Mouse (Mus musculus) intestine, postnatal 0 days (tissue): ENCODE data around the gene Unc13c. TPM values are rescaled to one million over a fixed set of nuclear protein-coding genes. Genes with fewer than 3 reads are reported as not detected.

Experiments
- ATAC-seq: fragments of 200-750 bp; cut with Nextera tagmentation; 2 replicates; pipeline ENCODE4 v1.8.0; 2017; ENCODE audit warnings: mild to moderate bottlenecking, moderate TSS enrichment, moderate library complexity
- H3K27ac ChIP-seq: fragments of 300-500 bp; sonication (generic); 2 replicates; pipeline ENCODE4 v1.5.1; 2014; ENCODE audit warnings: mild to moderate bottlenecking, low read depth, low read length, moderate library complexity
- H3K27me3 ChIP-seq: fragments of 300-500 bp; sonication (generic); replicated peaks from 2 replicates; pipeline ENCODE4 v1.6.1; 2014; ENCODE audit warnings: low read length, mixed read lengths; ENCODE audit not compliant: control insufficient read depth, insufficient read depth
- H3K36me3 ChIP-seq: fragments of 300-500 bp; sonication (generic); 2 replicates; pipeline ENCODE4 v1.6.1; 2014; ENCODE audit warnings: mild to moderate bottlenecking, moderate library complexity; ENCODE audit not compliant: control insufficient read depth, insufficient read depth
- H3K4me1 ChIP-seq: fragments of 300-500 bp; sonication (generic); replicated peaks from 2 replicates; pipeline ENCODE4 v1.6.1; 2014; ENCODE audit warnings: antibody characterized with exemption, low read length, mixed read lengths; ENCODE audit not compliant: control insufficient read depth, insufficient read depth
- H3K4me2 ChIP-seq: fragments of 300-500 bp; sonication (generic); replicated peaks from 2 replicates; pipeline ENCODE4 v1.6.1; 2014; ENCODE audit warnings: low read depth, mild to moderate bottlenecking, moderate library complexity
- H3K4me3 ChIP-seq: fragments of 300-500 bp; sonication (generic); 2 replicates; pipeline ENCODE4 v1.5.1; 2014; ENCODE audit warnings: low read depth, low read length
- H3K9ac ChIP-seq: fragments of 300-500 bp; sonication (generic); 2 replicates; pipeline ENCODE4 v1.6.1; 2014; ENCODE audit warnings: mild to moderate bottlenecking, low read depth, low read length
- H3K9me3 ChIP-seq: fragments of 300-500 bp; sonication (generic); 2 replicates; pipeline ENCODE4 v1.6.1; 2016; ENCODE audit warnings: mixed run types; ENCODE audit not compliant: control insufficient read depth
- CTCF ChIP-seq: sonication (generic); IDR thresholded peaks from 2 replicates; pipeline ENCODE4 v1.5.1; 2016; ENCODE audit warnings: low read depth, mild to moderate bottlenecking, control low read depth, antibody characterized with exemption, moderate library complexity
- WGBS: fragments of 180-500 bp; shearing (Covaris S2); extraction: QIAGEN DNeasy Blood & Tissue Kit; methylation state at CpG from one replicate; pipeline ENCODE4 v1.1.7; 2014; 5-methylcytosine and 5-hydroxymethylcytosine counted together
- polyA plus RNA-seq: library from polyadenylated mRNA; unstranded; fragments of >200 nt; fragmentation: Nextera tagmentation; extraction: Ambion mirVana; gene quantifications from 2 replicates; pipeline ENCODE4 v1.2.1, GENCODE M21; 2015

Gene Unc13c
- polyA plus RNA-seq, 1 experiment from 2014 or later: 0.16 TPM

- WGBS: 36% methylated on average over 1 of the region's 1 CpGs
- H3K9me3 ChIP-seq: no peaks in the 10 kb centered on the region
- no peak overlapping the region for H3K4me2 ChIP-seq
- H3K36me3 ChIP-seq: no peaks in the 10 kb centered on the region
- no peak for TF ChIP-seq CTCF
- no peaks in the 10 kb centered on the region for H3K27me3 ChIP-seq
- no peaks in the 10 kb centered on the region for H3K4me1 ChIP-seq
- no peak overlapping the region for H3K9ac ChIP-seq
- no peak overlapping the region for H3K27ac ChIP-seq
- no peak overlapping the region for H3K4me3 ChIP-seq
- ATAC-seq: no peak
Measured at GRCm38 (mm10) chr9:73883587-73883986, 85.2 kb downstream of the Unc13c start.

DNA sequence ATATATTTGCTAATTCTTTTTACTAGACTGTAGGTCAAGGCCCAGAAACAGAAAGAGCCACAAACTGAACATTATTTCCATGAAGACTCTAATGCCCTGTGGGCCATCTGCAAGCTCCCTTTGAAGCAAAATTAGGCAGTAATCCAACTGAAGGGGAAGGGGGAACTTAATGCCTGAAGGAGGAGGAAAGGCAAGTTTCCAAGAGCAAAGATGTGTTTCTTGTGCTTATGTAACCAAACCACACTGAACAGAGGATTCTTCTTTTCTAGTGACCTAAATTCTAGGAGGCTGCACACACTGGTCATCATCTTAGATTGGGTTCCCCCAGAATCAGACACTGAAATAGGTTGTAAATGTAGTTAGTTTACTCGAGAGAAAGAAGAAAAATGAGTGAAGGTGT, 85.6 kb downstream of the Unc13c start:
- H3K4me1 ChIP-seq: no peaks in the 10 kb centered on the region
- H3K9me3 ChIP-seq: no peaks in the 10 kb centered on the region
- H3K4me3 ChIP-seq: no peak overlapping the region
- H3K4me2 ChIP-seq: no peak overlapping the region
- no peaks in the 10 kb centered on the region for H3K27me3 ChIP-seq
- no peak overlapping the region for H3K9ac ChIP-seq
- H3K27ac ChIP-seq: no peak overlapping the region
- TF ChIP-seq CTCF: no peak
- WGBS: 54% methylated on average over 1 of the region's 1 CpGs
- no peak for ATAC-seq
- H3K36me3 ChIP-seq: no peaks in the 10 kb centered on the region

- 83% methylated on average over 5 of the region's 5 CpGs for WGBS
- H3K27ac ChIP-seq: no peak overlapping the region
- H3K36me3 ChIP-seq: no peaks in the 10 kb centered on the region
- H3K4me3 ChIP-seq: no peak overlapping the region
- no peak overlapping the region for H3K4me2 ChIP-seq
- H3K27me3 ChIP-seq: no peaks in the 10 kb centered on the region
- H3K4me1 ChIP-seq: no peaks in the 10 kb centered on the region
- no peak for ATAC-seq
- H3K9ac ChIP-seq: no peak overlapping the region
- H3K9me3 ChIP-seq: no peaks in the 10 kb centered on the region
- TF ChIP-seq CTCF: no peak
Measured at GRCm38 (mm10) chr9:73882393-73882919, 86.3 kb downstream of the Unc13c start.

GRCm38 (mm10) chr9:73867410-73868067, 101.2 kb downstream of the Unc13c start:
- H3K9me3 ChIP-seq: no peaks in the 10 kb centered on the region
- H3K4me1 ChIP-seq: no peaks in the 10 kb centered on the region
- TF ChIP-seq CTCF: no peak
- H3K27ac ChIP-seq: no peak overlapping the region
- no peak overlapping the region for H3K9ac ChIP-seq
- H3K4me2 ChIP-seq: no peak overlapping the region
- 36% methylated on average over 2 of the region's 2 CpGs for WGBS
- H3K36me3 ChIP-seq: no peaks in the 10 kb centered on the region
- H3K4me3 ChIP-seq: no peak overlapping the region
- ATAC-seq: no peak
- H3K27me3 ChIP-seq: no peaks in the 10 kb centered on the region

GRCm38 (mm10) chr9:73866666-73867065, 102.1 kb downstream of the Unc13c start:
- Histone ChIP-seq H3K4me2 (no peak overlapping the region), H3K9me3 (no peaks in the 10 kb centered on the region), H3K4me3 (no peak overlapping the region), H3K27ac (no peak overlapping the region), H3K36me3 (no peaks in the 10 kb centered on the region), H3K4me1 (no peaks in the 10 kb centered on the region), H3K9ac (no peak overlapping the region), H3K27me3 (no peaks in the 10 kb centered on the region)
- no peak for TF ChIP-seq CTCF
- no peak for ATAC-seq
- WGBS: 74% methylated on average over 2 of the region's 2 CpGs

DNA sequence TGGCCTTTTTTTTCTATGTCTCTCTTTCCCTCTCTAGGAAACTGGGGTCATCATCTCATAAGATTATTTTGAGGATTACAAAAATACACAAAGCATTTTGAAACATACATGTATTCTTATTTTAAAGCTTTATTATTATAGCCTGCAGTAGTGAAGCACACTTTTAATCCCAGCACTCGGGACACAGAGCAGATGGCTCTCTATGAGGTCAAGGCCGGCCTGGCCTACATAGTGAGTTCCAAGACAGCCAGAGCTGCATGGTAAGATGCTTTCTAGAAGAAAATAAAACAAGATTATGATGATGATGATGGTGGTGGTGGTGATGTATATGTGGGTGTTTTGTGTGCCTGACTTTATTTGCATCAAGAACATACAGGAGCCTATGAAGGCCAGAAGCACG, 109.3 kb downstream of the Unc13c start:
- Histone ChIP-seq H3K9ac (no peak overlapping the region), H3K4me1 (no peaks in the 10 kb centered on the region), H3K36me3 (no peaks in the 10 kb centered on the region), H3K4me2 (no peak overlapping the region), H3K9me3 (no peaks in the 10 kb centered on the region), H3K27me3 (no peaks in the 10 kb centered on the region), H3K4me3 (no peak overlapping the region), H3K27ac (no peak overlapping the region)
- 84% methylated on average over 3 of the region's 3 CpGs for WGBS
- no peak for TF ChIP-seq CTCF
- no peak for ATAC-seq
